In genomic region chr5:112619344-112619743, GRCm38 (mm10) we compare ENCODE assay signal across 26 mouse cellular contexts. TPM values are rescaled to one million over a fixed set of nuclear protein-coding genes. Genes with fewer than 3 reads are reported as not detected.
DNase-seq lines count a peak whose midpoint lies in the region; ATAC-seq and TF ChIP-seq lines count a peak whose summit lies in the region.
"Had no signal": no experiment of that assay in that cellular context is flagged by ENCODE, and none has a peak within 500 bp of the region (broad histone marks: within the 10 kb centered on the region; RNA-seq: fewer than 3 reads in every experiment).

No protein-coding gene starts in this region.

- H3K27ac ChIP-seq in stomach, postnatal 0 days (replicated peaks), result no peak overlapping the region
- H3K27ac ChIP-seq: embryonic facial prominence, embryonic 13.5 days; embryonic facial prominence, embryonic 15.5 days; forebrain, embryonic 10.5 days; forebrain, embryonic 12.5 days had no signal

- peak; percentile 79 for ATAC-seq in stomach, postnatal 0 days (ENCODE audit: low FRiP score, low TSS enrichment)
- ATAC-seq: activated CD4-positive, CD25-positive, alpha-beta regulatory T cell, adult 4 months; forebrain, embryonic 14.5 days; forebrain, embryonic 16.5 days; Patski had no signal

- no peak overlapping the region for H3K9ac ChIP-seq in stomach, postnatal 0 days (ENCODE audit: low read length)
- H3K9ac ChIP-seq: embryonic facial prominence, embryonic 13.5 days; embryonic facial prominence, embryonic 15.5 days; forebrain, embryonic 12.5 days had no signal

- 65% methylated on average over 3 of the region's 3 CpGs for WGBS in stomach, postnatal 0 days

- peak; percentile 36 for DNase-seq in ES-CJ7 (ENCODE audit: low read depth, low spot score)
- peak; percentile 66 for DNase-seq in R1 (ENCODE audit: low read depth, low spot score)
- no peak for DNase-seq in stomach, postnatal 0 days (ENCODE audit: low spot score)
- DNase-seq in thymus, postnatal 10 days (ENCODE audit: low spot score in 2 of 2), result no peak
- no peak for DNase-seq in adrenal gland, postnatal 25 days
- DNase-seq: adrenal gland, adult 8-10 months; adrenal gland, postnatal 14 days; cerebellum, adult 11 months; cerebellum, adult 18-20 months; cerebellum, adult 8-10 months; cerebellum, adult 9-11 months; cerebellum, postnatal 14 days; cerebellum, postnatal 36 days; embryo, embryonic 11 days had no signal

- H3K4me1 ChIP-seq in stomach, postnatal 0 days (replicated peaks; ENCODE audit: control insufficient read depth, insufficient read depth), result no peaks in the 10 kb centered on the region
- H3K4me1 ChIP-seq: embryonic facial prominence, embryonic 15.5 days had no signal

- H3K27me3 ChIP-seq in stomach, postnatal 0 days (ENCODE audit: control insufficient read depth, insufficient read depth, low read length), result no peaks in the 10 kb centered on the region
- H3K27me3 ChIP-seq: embryonic facial prominence, embryonic 13.5 days; Patski had no signal

- H3K4me3 ChIP-seq in stomach, postnatal 0 days (ENCODE audit: low read depth, low read length), result no peak overlapping the region
- H3K4me3 ChIP-seq: embryonic facial prominence, embryonic 13.5 days; embryonic facial prominence, embryonic 15.5 days; erythroblast, embryonic 14.5 days; forebrain, embryonic 10.5 days; forebrain, embryonic 12.5 days had no signal

- TF ChIP-seq EP300 in stomach, postnatal 0 days (optimal IDR thresholded peaks at IDR 0.05), result no peak

- H3K9me3 ChIP-seq in stomach, postnatal 0 days (ENCODE audit: control insufficient read depth, low read length), result no peaks in the 10 kb centered on the region
- H3K9me3 ChIP-seq: embryonic facial prominence, embryonic 13.5 days; embryonic facial prominence, embryonic 15.5 days; forebrain, embryonic 12.5 days had no signal

- no peak overlapping the region for H3K4me2 ChIP-seq in stomach, postnatal 0 days (replicated peaks; ENCODE audit: low read depth)
- H3K4me2 ChIP-seq: embryonic facial prominence, embryonic 13.5 days; embryonic facial prominence, embryonic 15.5 days; forebrain, embryonic 12.5 days had no signal

- no peak for TF ChIP-seq CTCF in stomach, postnatal 0 days (IDR thresholded peaks at IDR 0.05; ENCODE audit: low read depth)

- H3K36me3 ChIP-seq in stomach, postnatal 0 days (ENCODE audit: control insufficient read depth, insufficient read depth, low read length), result no peaks in the 10 kb centered on the region
- H3K36me3 ChIP-seq: embryonic facial prominence, embryonic 13.5 days; embryonic facial prominence, embryonic 15.5 days; forebrain, embryonic 10.5 days; forebrain, embryonic 12.5 days; G1E had no signal

RNA-seq across cellular contexts. Expression of gene Sez6l, which starts 42.4 kb away (rescaled TPM):
- 0.42 and 0.47 TPM in 2 replicates for polyA plus RNA-seq in stomach, postnatal 0 days (2015; fragmentation: Nextera tagmentation; extraction: Ambion mirVana)
- total RNA-seq in adrenal gland, postnatal 25 days (2021), result 4.3 and 4.6 TPM in 2 replicates
- total RNA-seq: common myeloid progenitor, adult 5-6 weeks had no signal
- polyA plus RNA-seq: activated CD4-positive, CD25-positive, alpha-beta regulatory T cell, adult 4 months; C2C12; erythroblast, embryonic 14.5 days; G1E had no signal

Comparison
In these comparisons a context has a peak if more than half of its experiments do, and no peak if none do; other contexts are left out.
1. DNase-seq: peak in ES-CJ7 (single experiment) and R1 (single experiment); none in stomach, postnatal 0 days (single experiment), thymus, postnatal 10 days (0 of 2) and adrenal gland, postnatal 25 days (single experiment).